Mouse (Mus musculus): ENCODE results near the gene Tfe3.
"Not testable (repeated sequence)": the region's sequence is repeated elsewhere in the genome, so short reads cannot be mapped to it uniquely, and the experiment has no call there.

Gene Tfe3

GRCm38 (mm10) chrX:7762137-7762920 is at the start of gene Tfe3:
TSS of gene Tfe3 (plus strand) at chrX:7762560.
- DNase-seq = peak; percentile 96

DNA sequence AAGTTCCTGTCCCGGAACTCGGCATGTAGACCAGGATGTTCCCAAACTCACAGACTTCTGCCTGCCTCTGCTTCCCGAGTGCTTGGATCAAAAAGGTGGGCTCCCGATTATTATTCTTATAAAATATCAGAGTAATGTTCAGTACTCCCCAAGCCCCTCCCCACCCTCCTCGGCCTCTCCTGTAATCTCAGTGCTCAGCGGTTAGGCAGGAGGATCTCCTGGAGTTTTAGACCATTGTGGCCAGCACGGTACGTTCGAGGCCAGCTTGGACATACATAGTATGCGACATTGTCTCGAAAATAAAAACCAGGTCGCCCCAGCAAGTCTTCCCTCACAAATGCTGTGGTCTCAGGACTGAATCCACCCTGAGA is 48.6 kb upstream of the Tfe3 start:
- DNase-seq = not testable (repeated sequence)

GRCm38 (mm10) chrX:7714135-7714899 is 48.0 kb upstream of the Tfe3 start, which contains the start of gene Wdr45:
TSS of gene Wdr45 (plus strand) at chrX:7714333.
- DNase-seq = peak; percentile 97

- not testable (repeated sequence) for DNase-seq
Observed at GRCm38 (mm10) chrX:7716058-7716457, 46.3 kb upstream of the Tfe3 start.

DNA sequence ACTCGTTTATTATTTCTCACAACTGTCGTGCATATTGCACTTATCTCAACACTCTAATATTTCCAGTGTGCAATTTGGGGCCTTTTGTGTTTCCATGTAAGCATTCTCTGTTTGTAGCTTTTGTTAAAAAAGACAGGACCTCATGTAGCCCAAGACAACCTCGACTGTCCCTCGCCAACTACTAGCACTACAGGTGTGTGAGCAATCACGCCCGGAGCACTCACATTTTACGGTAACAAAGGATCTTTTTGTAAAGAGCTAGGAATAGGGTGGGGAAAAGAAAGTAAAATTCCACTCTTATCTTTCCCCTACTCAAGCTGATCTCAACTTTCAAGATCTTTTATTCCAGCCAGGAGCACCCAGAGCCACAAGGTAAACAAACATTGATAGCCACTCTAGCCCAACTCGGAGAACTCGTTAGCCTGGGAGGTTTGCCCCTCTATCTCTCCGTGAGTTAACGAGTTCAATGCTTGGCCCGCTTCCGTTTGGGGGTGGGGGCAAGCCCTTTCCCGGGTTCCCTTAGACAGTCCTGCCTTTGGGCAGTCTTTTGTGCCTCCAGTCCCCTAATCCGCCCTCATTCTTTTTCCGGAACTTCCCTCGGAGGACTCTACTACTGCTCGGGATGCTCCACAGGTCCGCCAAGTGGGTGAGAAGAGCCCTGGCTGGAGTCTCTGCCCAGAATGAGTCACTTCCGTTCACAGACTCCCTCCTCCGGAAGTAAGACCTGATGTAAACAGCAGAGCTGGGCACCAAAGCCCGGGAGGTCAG is 40.7 kb upstream of the Tfe3 start, which contains the start of gene Gm45208:
TSS of gene Gm45208 (plus strand) at position 732 of the 768 bp plus-strand sequence.
- peak; percentile 77 for DNase-seq

DNA sequence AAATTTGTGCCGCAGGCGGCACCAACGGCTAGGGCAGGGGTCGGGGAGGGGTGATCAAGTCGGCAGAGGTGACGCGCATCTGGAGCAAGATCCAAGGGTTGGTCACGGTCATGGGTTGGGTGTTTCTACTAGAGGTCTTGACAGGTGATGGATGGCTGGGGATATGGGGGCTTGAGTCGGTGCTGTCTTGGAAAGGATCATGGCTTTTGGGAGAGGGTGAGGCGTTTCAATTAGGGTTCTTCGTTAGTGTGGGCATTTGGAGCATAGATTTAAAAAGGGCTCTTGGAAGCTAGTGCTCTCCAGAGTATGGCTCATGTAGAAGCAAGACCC is 40.1 kb upstream of the Tfe3 start:
- DNase-seq = no peak

- no peak for DNase-seq
Observed at GRCm38 (mm10) chrX:7722691-7723090, 39.7 kb upstream of the Tfe3 start.

GRCm38 (mm10) chrX:7724135-7724534 is 38.2 kb upstream of the Tfe3 start:
- no peak for DNase-seq

DNA sequence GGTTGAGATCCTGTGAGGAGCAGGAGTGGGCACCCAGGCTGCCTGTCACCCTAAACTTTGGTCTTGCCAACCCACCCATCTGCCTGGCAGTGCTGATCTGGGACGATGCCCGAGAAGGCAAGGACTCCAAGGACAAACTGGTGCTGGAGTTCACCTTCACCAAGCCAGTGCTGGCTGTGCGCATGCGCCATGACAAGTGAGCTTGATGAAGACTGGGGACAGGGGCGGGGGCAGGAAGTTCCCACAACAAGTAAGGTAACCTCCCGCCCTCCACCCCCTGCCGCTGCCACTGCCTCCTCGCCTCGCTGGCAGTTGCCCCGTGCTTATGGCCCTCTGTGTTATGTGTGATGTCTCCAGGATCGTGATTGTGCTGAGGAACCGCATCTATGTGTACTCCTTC is 36.5 kb upstream of the Tfe3 start:
- no peak for DNase-seq

- no peak for DNase-seq
Observed at GRCm38 (mm10) chrX:7727176-7727575, 35.2 kb upstream of the Tfe3 start.

DNA sequence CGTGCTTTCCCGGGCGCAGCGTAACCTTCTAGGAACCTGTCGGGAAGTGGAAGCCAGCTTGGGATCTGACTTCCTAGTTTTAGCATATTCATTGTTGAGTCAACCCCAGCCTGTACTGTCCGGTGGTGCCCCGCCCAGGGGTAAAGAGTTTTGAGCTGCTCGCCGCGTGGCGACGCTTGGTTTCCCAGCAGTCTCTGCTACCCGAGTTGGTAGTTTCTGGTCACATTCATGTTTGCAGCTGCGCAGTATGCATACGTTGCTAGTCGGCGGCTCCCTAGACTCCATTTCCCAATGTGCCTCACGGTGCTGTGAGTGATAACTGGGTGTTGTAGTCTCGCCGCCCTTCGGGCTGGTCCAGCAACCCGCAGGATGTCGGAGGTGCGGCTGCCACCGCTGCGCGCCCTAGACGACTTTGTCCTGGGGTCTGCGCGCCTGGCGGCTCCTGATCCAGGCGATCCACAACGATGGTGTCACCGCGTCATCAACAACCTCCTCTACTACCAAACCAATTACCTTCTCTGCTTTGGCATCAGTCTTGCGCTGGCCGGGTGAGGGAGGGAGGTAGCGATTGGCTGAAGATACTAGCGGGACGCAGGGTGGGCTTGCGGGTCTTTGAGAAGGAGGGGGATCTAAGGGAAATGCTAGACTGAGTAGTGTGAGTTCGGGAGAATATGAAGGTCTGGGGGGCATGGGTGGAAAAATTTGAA is 34.0 kb upstream of the Tfe3 start, which contains the start of gene Praf2:
TSS of gene Praf2 (plus strand) at position 225 of the 707 bp plus-strand sequence.
- peak; percentile 85 for DNase-seq

DNA sequence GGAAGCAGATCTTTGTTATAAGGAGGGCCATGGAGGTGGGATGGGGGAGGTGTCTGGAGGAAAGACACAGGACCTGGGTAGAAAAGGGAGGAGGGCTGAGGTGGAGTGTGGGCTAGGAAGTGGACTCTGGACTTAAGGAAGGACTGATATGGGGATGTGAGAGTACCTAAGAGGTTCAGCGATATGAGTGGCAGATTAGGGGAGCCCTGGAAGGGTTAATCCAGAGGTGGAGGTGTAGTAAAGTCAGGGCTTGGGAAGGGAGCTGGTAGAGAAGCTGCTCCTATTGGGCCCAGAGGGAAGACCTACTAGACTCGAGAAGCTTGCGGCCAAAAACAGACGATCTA is 33.5 kb upstream of the Tfe3 start:
- DNase-seq = no peak

GRCm38 (mm10) chrX:7733571-7734156 is 28.7 kb upstream of the Tfe3 start:
- DNase-seq = peak; percentile 58

DNA sequence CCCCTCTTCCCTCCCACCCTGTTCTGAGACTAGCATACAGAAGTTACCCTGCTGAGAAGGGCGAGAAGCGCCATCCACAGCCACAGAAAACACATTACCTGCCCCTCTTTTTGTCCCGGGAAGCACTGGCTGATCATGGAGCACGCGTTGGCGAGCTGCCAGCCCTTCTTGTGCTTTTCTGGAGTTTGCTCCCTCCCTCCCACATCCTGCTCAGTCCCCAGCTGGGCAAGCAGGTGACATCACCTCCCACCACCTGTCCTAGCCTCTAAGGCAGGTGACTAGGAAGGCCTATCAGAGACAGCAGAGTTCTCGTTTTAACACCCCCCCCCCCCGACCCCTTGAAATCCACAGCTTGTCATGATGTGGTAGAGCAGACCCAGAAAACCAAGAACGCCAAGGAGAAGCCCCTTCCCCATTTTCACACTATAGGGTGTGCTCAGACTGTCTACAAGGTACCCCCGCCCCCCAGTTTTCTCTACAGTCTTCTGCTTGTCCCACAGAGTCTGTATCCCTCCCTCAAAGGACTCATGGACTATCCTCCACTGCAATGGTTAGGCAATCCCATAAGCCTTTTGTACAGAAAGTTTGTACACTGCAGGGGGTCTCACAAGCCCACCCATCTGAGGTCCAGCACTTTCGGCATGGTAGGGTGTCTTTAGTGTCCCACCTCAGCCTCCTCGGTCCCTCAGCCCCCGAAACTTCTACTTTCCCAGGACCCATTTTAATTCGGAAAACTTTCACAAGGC is 22.9 kb upstream of the Tfe3 start:
- DNase-seq = peak; percentile 90

GRCm38 (mm10) chrX:7740082-7740819 is 22.1 kb upstream of the Tfe3 start:
- peak; percentile 41 for DNase-seq

DNA sequence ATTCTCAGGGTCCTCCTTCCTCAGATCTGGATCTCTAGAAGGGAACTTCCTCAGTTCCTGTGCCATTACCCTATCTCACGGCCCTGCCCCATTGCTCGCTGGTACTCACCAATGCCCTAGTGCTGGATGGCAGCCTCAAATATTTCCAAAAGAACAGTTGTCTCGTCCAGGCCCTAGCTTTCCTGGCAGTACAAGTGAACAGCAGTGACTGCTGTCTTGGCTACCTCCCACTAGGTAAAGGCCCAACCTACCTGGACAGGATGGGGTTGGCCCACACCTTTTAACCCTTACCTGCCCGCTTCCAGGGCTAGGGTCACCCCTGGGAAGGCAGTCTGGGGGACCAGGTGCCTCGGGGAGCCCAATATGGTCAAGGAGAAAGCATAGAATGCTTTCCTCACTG is 21.3 kb upstream of the Tfe3 start:
- peak; percentile 72 for DNase-seq

GRCm38 (mm10) chrX:7743470-7743869 is 18.9 kb upstream of the Tfe3 start:
- no peak for DNase-seq

DNA sequence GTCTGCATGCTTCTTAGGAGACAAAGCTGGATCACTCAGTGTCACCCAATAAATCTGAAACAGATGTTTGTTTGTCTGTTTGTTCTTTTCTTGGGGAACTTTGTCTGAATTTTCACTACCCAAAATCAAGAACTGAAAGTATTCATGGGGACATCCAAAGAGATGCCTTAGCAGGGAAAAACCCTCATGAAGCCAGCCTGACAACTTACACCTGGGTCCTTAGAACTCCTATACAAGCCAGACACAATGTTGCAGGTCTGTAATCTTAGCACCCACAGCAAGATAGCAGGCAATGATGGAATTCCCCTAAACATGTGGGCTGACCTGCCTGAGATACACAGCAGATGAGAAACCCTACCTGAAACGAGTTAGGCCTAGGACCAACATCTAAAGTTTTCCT is 17.4 kb upstream of the Tfe3 start:
- DNase-seq = no peak

- no peak for DNase-seq
Observed at GRCm38 (mm10) chrX:7745429-7745828, 16.9 kb upstream of the Tfe3 start.

GRCm38 (mm10) chrX:7750432-7751116 is 11.8 kb upstream of the Tfe3 start, which contains the start of gene Ccdc120:
TSS of gene Ccdc120 (minus strand) at chrX:7750905.
- peak; percentile 88 for DNase-seq
